Mouse (Mus musculus): Measurements from ENCODE around the gene Mllt6. TPM values are rescaled to one million over a fixed set of nuclear protein-coding genes. Genes with fewer than 3 reads are reported as not detected.

The Mllt6 gene
- polyA plus RNA-seq, 1 experiment from 2014 or later, result 3.4 TPM

- Histone ChIP-seq H3K36me3 (peaks cover 92% of the 10 kb centered on the region), H3K27me3 (no peaks in the 10 kb centered on the region), H3K9me3 (no peaks in the 10 kb centered on the region), H3K4me3 (no peak overlapping the region), H3K4me1 (peaks cover 33% of the 10 kb centered on the region), H3K27ac (0 out of 2 replicates have a peak overlapping the region, but pooled peaks have one; percentile 30), H3K9ac (no peak overlapping the region), H3K4me2 (replicated peaks) (no peak overlapping the region)
- 23% methylated on average over 6 of the region's 6 CpGs for WGBS
- ATAC-seq (ENCODE audit: insufficient number of reproducible peaks, insufficient read depth, low FRiP score, low TSS enrichment), result no peak
These were observed 6.6 kb downstream of the Mllt6 start for GRCm38 (mm10) chr11:97669829-97670228.

- H3K9me3 ChIP-seq, result no peaks in the 10 kb centered on the region
- WGBS, result 60% methylated on average over 13 of the region's 13 CpGs
- H3K4me3 ChIP-seq, result no peak overlapping the region
- no peaks in the 10 kb centered on the region for H3K27me3 ChIP-seq
- 0 out of 2 replicates have a peak, but pooled peaks have one; percentile 12 for ATAC-seq (ENCODE audit: insufficient number of reproducible peaks, insufficient read depth, low FRiP score, low TSS enrichment)
- H3K27ac ChIP-seq, result peak overlapping the region; percentile 30
- no peak overlapping the region for H3K4me2 ChIP-seq (replicated peaks)
- H3K4me1 ChIP-seq, result peaks cover 27% of the 10 kb centered on the region
- peaks cover 94% of the 10 kb centered on the region for H3K36me3 ChIP-seq
- no peak overlapping the region for H3K9ac ChIP-seq
These were observed 7.3 kb downstream of the Mllt6 start for GRCm38 (mm10) chr11:97670234-97671176.

- no peak overlapping the region for H3K4me3 ChIP-seq
- peaks cover 94% of the 10 kb centered on the region for H3K36me3 ChIP-seq
- peaks cover 25% of the 10 kb centered on the region for H3K4me1 ChIP-seq
- no peaks in the 10 kb centered on the region for H3K27me3 ChIP-seq
- ATAC-seq (ENCODE audit: insufficient number of reproducible peaks, insufficient read depth, low FRiP score, low TSS enrichment), result no peak
- peak overlapping the region; percentile 38 for H3K27ac ChIP-seq
- no peak overlapping the region for H3K9ac ChIP-seq
- no peaks in the 10 kb centered on the region for H3K9me3 ChIP-seq
- 32% methylated on average over 2 of the region's 2 CpGs for WGBS
- no peak overlapping the region for H3K4me2 ChIP-seq (replicated peaks)
These were observed 7.9 kb downstream of the Mllt6 start for GRCm38 (mm10) chr11:97671177-97671527.

- H3K4me1 ChIP-seq, result peaks cover 30% of the 10 kb centered on the region
- H3K27ac ChIP-seq, result no peak overlapping the region
- no peak overlapping the region for H3K4me2 ChIP-seq (replicated peaks)
- H3K9me3 ChIP-seq, result no peaks in the 10 kb centered on the region
- WGBS, result 81% methylated on average over 11 of the region's 11 CpGs
- ATAC-seq (ENCODE audit: insufficient number of reproducible peaks, insufficient read depth, low FRiP score, low TSS enrichment), result no peak
- no peak overlapping the region for H3K9ac ChIP-seq
- no peaks in the 10 kb centered on the region for H3K27me3 ChIP-seq
- H3K36me3 ChIP-seq, result peaks cover 98% of the 10 kb centered on the region
- no peak overlapping the region for H3K4me3 ChIP-seq
These were observed 9.9 kb downstream of the Mllt6 start for GRCm38 (mm10) chr11:97673148-97673547.

- ATAC-seq (ENCODE audit: insufficient number of reproducible peaks, insufficient read depth, low FRiP score, low TSS enrichment), result no peak
- no peaks in the 10 kb centered on the region for H3K27me3 ChIP-seq
- H3K27ac ChIP-seq, result no peak overlapping the region
- peaks cover 93% of the 10 kb centered on the region for H3K36me3 ChIP-seq
- peaks cover 6% of the 10 kb centered on the region; the same call in 1 of the 2 replicates for H3K4me1 ChIP-seq
- no peak overlapping the region for H3K4me2 ChIP-seq (replicated peaks)
- no peaks in the 10 kb centered on the region for H3K9me3 ChIP-seq
- 0 out of 2 replicates have a peak overlapping the region, but pooled peaks have one; percentile 4 for H3K9ac ChIP-seq
- 87% methylated on average over 15 of the region's 15 CpGs for WGBS
- H3K4me3 ChIP-seq, result no peak overlapping the region
These were observed 13.0 kb downstream of the Mllt6 start for GRCm38 (mm10) chr11:97676050-97676754.

- no peak for ATAC-seq (ENCODE audit: insufficient number of reproducible peaks, insufficient read depth, low FRiP score, low TSS enrichment)
- Histone ChIP-seq H3K4me1 (peaks cover 6% of the 10 kb centered on the region; the same call in 1 of the 2 replicates), H3K9ac (no peak overlapping the region), H3K4me3 (no peak overlapping the region), H3K4me2 (replicated peaks) (no peak overlapping the region), H3K27ac (no peak overlapping the region), H3K36me3 (peaks cover 93% of the 10 kb centered on the region), H3K27me3 (no peaks in the 10 kb centered on the region), H3K9me3 (no peaks in the 10 kb centered on the region)
- 61% methylated on average over 15 of the region's 15 CpGs for WGBS
These were observed 14.2 kb downstream of the Mllt6 start for GRCm38 (mm10) chr11:97677381-97677780.

GRCm38 (mm10) chr11:97677842-97678241 lies 14.6 kb downstream of the Mllt6 start:
- H3K4me1 ChIP-seq, result peaks cover 6% of the 10 kb centered on the region; the same call in 1 of the 2 replicates
- H3K27ac ChIP-seq, result no peak overlapping the region
- no peak for ATAC-seq (ENCODE audit: insufficient number of reproducible peaks, insufficient read depth, low FRiP score, low TSS enrichment)
- no peak overlapping the region for H3K9ac ChIP-seq
- no peak overlapping the region for H3K4me3 ChIP-seq
- no peaks in the 10 kb centered on the region for H3K27me3 ChIP-seq
- WGBS, result 57% methylated on average over 8 of the region's 8 CpGs
- no peaks in the 10 kb centered on the region for H3K9me3 ChIP-seq
- no peak overlapping the region for H3K4me2 ChIP-seq (replicated peaks)
- peaks cover 93% of the 10 kb centered on the region for H3K36me3 ChIP-seq

- no peaks in the 10 kb centered on the region for H3K27me3 ChIP-seq
- H3K4me1 ChIP-seq, result peaks cover 6% of the 10 kb centered on the region; the same call in 1 of the 2 replicates
- H3K9ac ChIP-seq, result no peak overlapping the region
- H3K4me3 ChIP-seq, result no peak overlapping the region
- ATAC-seq (ENCODE audit: insufficient number of reproducible peaks, insufficient read depth, low FRiP score, low TSS enrichment), result no peak
- H3K36me3 ChIP-seq, result peaks cover 88% of the 10 kb centered on the region
- no peaks in the 10 kb centered on the region for H3K9me3 ChIP-seq
- WGBS, result 78% methylated on average over 12 of the region's 15 CpGs
- H3K27ac ChIP-seq, result no peak overlapping the region
- H3K4me2 ChIP-seq (replicated peaks), result no peak overlapping the region
These were observed 15.1 kb downstream of the Mllt6 start for GRCm38 (mm10) chr11:97678301-97678700.

- Histone ChIP-seq H3K4me3 (no peak overlapping the region), H3K9ac (no peak overlapping the region), H3K9me3 (no peaks in the 10 kb centered on the region), H3K36me3 (peaks cover 67% of the 10 kb centered on the region), H3K27ac (no peak overlapping the region), H3K27me3 (no peaks in the 10 kb centered on the region), H3K4me2 (replicated peaks) (no peak overlapping the region), H3K4me1 (peaks cover 13% of the 10 kb centered on the region)
- 81% methylated on average over 12 of the region's 12 CpGs for WGBS
- no peak for ATAC-seq (ENCODE audit: insufficient number of reproducible peaks, insufficient read depth, low FRiP score, low TSS enrichment)
These were observed 17.2 kb downstream of the Mllt6 start for GRCm38 (mm10) chr11:97680430-97680829.

GRCm38 (mm10) chr11:97682504-97683055 lies 19.4 kb downstream of the Mllt6 start:
- Histone ChIP-seq H3K4me2 (replicated peaks) (no peak overlapping the region), H3K4me3 (no peak overlapping the region), H3K4me1 (peaks cover 12% of the 10 kb centered on the region), H3K36me3 (peaks cover 48% of the 10 kb centered on the region), H3K27ac (no peak overlapping the region), H3K9me3 (no peaks in the 10 kb centered on the region), H3K27me3 (no peaks in the 10 kb centered on the region), H3K9ac (no peak overlapping the region)
- ATAC-seq (ENCODE audit: insufficient number of reproducible peaks, insufficient read depth, low FRiP score, low TSS enrichment), result no peak
- 80% methylated on average over 6 of the region's 6 CpGs for WGBS

GRCm38 (mm10) chr11:97684063-97684680 lies 21.0 kb downstream of the Mllt6 start:
- no peak overlapping the region for H3K4me2 ChIP-seq (replicated peaks)
- no peaks in the 10 kb centered on the region for H3K9me3 ChIP-seq
- peaks cover 9% of the 10 kb centered on the region for H3K4me1 ChIP-seq
- no peak for ATAC-seq (ENCODE audit: insufficient number of reproducible peaks, insufficient read depth, low FRiP score, low TSS enrichment)
- peaks cover 43% of the 10 kb centered on the region for H3K36me3 ChIP-seq
- H3K4me3 ChIP-seq, result no peak overlapping the region
- H3K9ac ChIP-seq, result no peak overlapping the region
- H3K27ac ChIP-seq, result no peak overlapping the region
- no peaks in the 10 kb centered on the region for H3K27me3 ChIP-seq
- WGBS, result 85% methylated on average over 6 of the region's 6 CpGs

Measured in embryonic facial prominence, embryonic 12.5 days (tissue).